Mouse (Mus musculus): ENCODE measurements around the gene Atxn7l1. TPM values are rescaled to one million over a fixed set of nuclear protein-coding genes. Genes with fewer than 3 reads are reported as not detected.
A peak's percentile ranks its signal among the peaks of the same experiment; 100 is the strongest.

The Atxn7l1 gene
- polyA plus RNA-seq, 1 experiment from 2014 or later = 18.7 TPM

DNA sequence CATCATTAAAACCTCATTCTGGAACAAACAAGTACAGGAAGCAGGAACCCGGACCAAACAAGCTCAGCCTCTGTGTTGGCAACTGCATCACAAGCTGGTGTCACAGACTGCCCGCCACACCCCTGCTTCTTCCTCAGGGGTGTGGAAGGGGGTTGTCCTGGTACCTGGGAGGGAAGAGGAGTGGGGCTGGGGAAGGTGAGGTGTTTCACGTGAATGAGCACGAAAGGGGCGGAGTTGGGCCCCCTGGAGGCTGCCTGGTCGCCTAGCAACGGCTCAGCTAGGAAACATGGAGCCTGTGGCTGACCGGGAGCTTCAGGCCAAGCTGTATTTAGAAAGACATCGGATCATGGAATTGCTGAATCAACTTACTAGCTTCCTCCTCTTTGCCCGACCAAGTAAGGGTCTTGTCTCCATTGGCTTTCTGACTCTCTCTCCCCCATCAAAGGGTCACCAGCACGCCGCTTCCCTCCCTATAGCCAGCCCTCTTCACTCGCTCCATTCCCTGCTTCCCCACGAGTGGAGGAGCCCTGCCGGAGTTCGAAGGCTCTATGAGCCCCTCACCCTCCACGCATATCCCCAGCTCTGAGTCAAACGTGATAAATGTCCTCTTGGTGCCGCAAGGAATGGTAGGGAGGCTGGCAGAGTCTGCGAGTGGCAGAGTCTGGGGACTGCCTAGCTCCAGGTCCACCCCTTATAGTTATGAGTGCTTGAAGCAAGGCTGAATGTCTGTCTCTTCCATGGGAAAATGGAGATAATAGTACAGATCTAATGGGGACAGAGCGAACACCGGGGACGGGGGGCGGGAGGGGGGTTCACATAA, 247.5 kb downstream of the Atxn7l1 start, which contains the start of gene Efcab10:
Efcab10 (plus strand) TSS at position 51 of the 820 bp plus-strand sequence.
- peak within 1 kb of the TSS; percentile 38 for H3K4me3 ChIP-seq (ENCODE audit: low read length)
- H3K4me1 ChIP-seq (ENCODE audit: control insufficient read depth, insufficient read depth, low read depth, low read length) = peaks cover 3% of the 10 kb centered on the region
- no peaks in the 10 kb centered on the region for H3K36me3 ChIP-seq (ENCODE audit: control insufficient read depth, insufficient read depth, low read length)
- peak within 1 kb of the TSS; percentile 74 for H3K27ac ChIP-seq (ENCODE audit: low read depth, low read length)
- ATAC-seq = peak; percentile 93
- no peaks in the 10 kb centered on the region for H3K27me3 ChIP-seq (replicated peaks; ENCODE audit: control insufficient read depth, insufficient read depth, low read length)
- H3K9me3 ChIP-seq (ENCODE audit: control insufficient read depth, low read length) = no peaks in the 10 kb centered on the region
- WGBS = 5% methylated on average over 24 of the region's 24 CpGs
- peak within 1 kb of the TSS; percentile 62 for H3K9ac ChIP-seq (ENCODE audit: low read depth, low read length)
- peak within 1 kb of the TSS; percentile 64 for H3K4me2 ChIP-seq (ENCODE audit: low read length)

GRCm38 (mm10) chr12:33403265-33403693, 255.8 kb downstream of the Atxn7l1 start:
- Histone ChIP-seq H3K36me3 (ENCODE audit: control insufficient read depth, insufficient read depth, low read length) (no peaks in the 10 kb centered on the region), H3K4me1 (ENCODE audit: control insufficient read depth, insufficient read depth, low read depth, low read length) (peaks cover 6% of the 10 kb centered on the region; the same call in 1 of the 2 replicates), H3K4me3 (ENCODE audit: low read length) (no peak overlapping the region), H3K9me3 (ENCODE audit: control insufficient read depth, low read length) (no peaks in the 10 kb centered on the region), H3K9ac (ENCODE audit: low read depth, low read length) (no peak overlapping the region), H3K4me2 (ENCODE audit: low read length) (no peak overlapping the region), H3K27me3 (replicated peaks; ENCODE audit: control insufficient read depth, insufficient read depth, low read length) (no peaks in the 10 kb centered on the region), H3K27ac (ENCODE audit: low read depth, low read length) (no peak overlapping the region)
- WGBS = 73% methylated on average over 7 of the region's 7 CpGs
- ATAC-seq = no peak

- H3K9ac ChIP-seq (ENCODE audit: low read depth, low read length) = no peak overlapping the region
Measured at GRCm38 (mm10) chr12:33404996-33405395, 257.5 kb downstream of the Atxn7l1 start.

DNA sequence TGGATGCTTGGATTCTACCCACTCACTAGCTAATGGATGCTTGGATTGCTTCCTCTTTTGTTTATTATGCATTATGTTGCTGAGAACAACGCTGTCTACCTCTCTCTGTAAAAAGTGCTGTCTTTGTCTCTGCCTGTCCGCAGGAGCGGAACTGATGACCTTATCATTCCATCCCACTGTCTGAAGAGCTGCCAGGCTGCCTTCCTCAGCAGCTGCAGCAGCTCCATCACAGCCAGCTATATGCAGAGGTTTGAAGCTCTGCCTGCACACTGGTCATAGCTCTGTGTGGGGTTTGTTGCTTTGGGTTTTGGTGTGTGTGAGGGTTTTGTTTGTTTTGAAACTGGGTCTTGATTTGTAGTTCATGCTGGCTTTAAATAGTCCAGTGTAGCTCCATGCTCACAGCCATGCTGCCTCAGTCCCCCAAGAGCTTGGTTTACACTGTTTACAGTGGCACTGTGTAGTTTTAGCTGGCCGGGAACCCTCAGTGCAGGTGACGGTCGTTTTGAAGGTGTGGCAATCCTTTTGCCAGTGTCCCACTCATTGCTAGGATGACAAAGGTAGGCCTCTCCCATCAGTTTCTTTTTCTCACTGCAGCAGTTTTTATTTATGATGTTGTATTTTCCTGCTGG, 258.0 kb downstream of the Atxn7l1 start:
- Histone ChIP-seq H3K27ac (ENCODE audit: low read depth, low read length) (peak overlapping the region; percentile 29; the same call in 1 of the 2 replicates), H3K4me3 (ENCODE audit: low read length) (no peak overlapping the region), H3K4me2 (ENCODE audit: low read length) (peak overlapping the region; percentile 3; the same call in 1 of the 2 replicates), H3K9me3 (ENCODE audit: control insufficient read depth, low read length) (no peaks in the 10 kb centered on the region), H3K9ac (ENCODE audit: low read depth, low read length) (peak overlapping the region; percentile 47; the same call in 1 of the 2 replicates), H3K4me1 (ENCODE audit: control insufficient read depth, insufficient read depth, low read depth, low read length) (peaks cover 6% of the 10 kb centered on the region; the same call in 1 of the 2 replicates), H3K36me3 (ENCODE audit: control insufficient read depth, insufficient read depth, low read length) (no peaks in the 10 kb centered on the region), H3K27me3 (replicated peaks; ENCODE audit: control insufficient read depth, insufficient read depth, low read length) (no peaks in the 10 kb centered on the region)
- ATAC-seq = peak; percentile 80
- WGBS = 37% methylated on average over 6 of the region's 6 CpGs

More at GRCm38 (mm10) chr12:33404996-33405395, 257.5 kb downstream of the Atxn7l1 start:
- no peaks in the 10 kb centered on the region for H3K36me3 ChIP-seq (ENCODE audit: control insufficient read depth, insufficient read depth, low read length)
- no peak overlapping the region for H3K4me3 ChIP-seq (ENCODE audit: low read length)
- no peaks in the 10 kb centered on the region for H3K27me3 ChIP-seq (replicated peaks; ENCODE audit: control insufficient read depth, insufficient read depth, low read length)
- ATAC-seq = no peak
- H3K9me3 ChIP-seq (ENCODE audit: control insufficient read depth, low read length) = no peaks in the 10 kb centered on the region
- no peak overlapping the region; the same call in 1 of the 2 replicates for H3K27ac ChIP-seq (ENCODE audit: low read depth, low read length)
- no peak overlapping the region for H3K4me2 ChIP-seq (ENCODE audit: low read length)
- peaks cover 6% of the 10 kb centered on the region; the same call in 1 of the 2 replicates for H3K4me1 ChIP-seq (ENCODE audit: control insufficient read depth, insufficient read depth, low read depth, low read length)
- WGBS = 50% methylated on average over 5 of the region's 5 CpGs

- 53% methylated on average over 6 of the region's 6 CpGs for WGBS
- H3K9ac ChIP-seq (ENCODE audit: low read depth, low read length) = no peak overlapping the region
- no peak overlapping the region for H3K27ac ChIP-seq (ENCODE audit: low read depth, low read length)
- H3K4me2 ChIP-seq (ENCODE audit: low read length) = no peak overlapping the region
- H3K4me3 ChIP-seq (ENCODE audit: low read length) = no peak overlapping the region
- no peaks in the 10 kb centered on the region for H3K4me1 ChIP-seq (ENCODE audit: control insufficient read depth, insufficient read depth, low read depth, low read length)
- no peaks in the 10 kb centered on the region for H3K36me3 ChIP-seq (ENCODE audit: control insufficient read depth, insufficient read depth, low read length)
- H3K27me3 ChIP-seq (replicated peaks; ENCODE audit: control insufficient read depth, insufficient read depth, low read length) = no peaks in the 10 kb centered on the region
- H3K9me3 ChIP-seq (ENCODE audit: control insufficient read depth, low read length) = no peaks in the 10 kb centered on the region
- ATAC-seq = no peak
Measured at GRCm38 (mm10) chr12:33411580-33412151, 264.2 kb downstream of the Atxn7l1 start.

Other genes starting within 250 kb of the Atxn7l1 start
- gene Sypl, start 193.8 kb upstream of the Atxn7l1 start, polyA plus RNA-seq (2015; fragmentation: Nextera tagmentation; extraction: Ambion mirVana) = 43.4 and 46.0 TPM in 2 replicates
- 0.25 and 0.40 TPM in 2 replicates for gene Cdhr3, start 54.8 kb upstream of the Atxn7l1 start, polyA plus RNA-seq (2015; fragmentation: Nextera tagmentation; extraction: Ambion mirVana)
- gene Efcab10, start 247.2 kb downstream of the Atxn7l1 start, polyA plus RNA-seq (2015; fragmentation: Nextera tagmentation; extraction: Ambion mirVana) = 4.3 and 6.2 TPM in 2 replicates

Measured in hindbrain, embryonic 16.5 days (tissue).